Mouse (Mus musculus) liver, embryonic 16.5 days (tissue): ENCODE data around the gene Spindoc. TPM values are rescaled to one million over a fixed set of nuclear protein-coding genes. Genes with fewer than 3 reads are reported as not detected.

Source experiments
- ATAC-seq: fragments of 200-750 bp; cut with Nextera tagmentation; 2 replicates; pipeline ENCODE4 v1.8.0; 2017; ENCODE audit warnings: low read depth, mild to moderate bottlenecking, moderate number of reproducible peaks, moderate library complexity
- H3K27ac ChIP-seq: fragments of 300-500 bp; sonication (generic); 2 replicates; pipeline ENCODE4 v1.5.1; 2014; ENCODE audit warnings: mild to moderate bottlenecking, low read length
- H3K27me3 ChIP-seq: fragments of 300-500 bp; sonication (generic); 2 replicates; pipeline ENCODE4 v1.6.1; 2014; ENCODE audit warnings: low read depth, low read length, mixed read lengths; ENCODE audit not compliant: control insufficient read depth, insufficient read depth
- H3K36me3 ChIP-seq: fragments of 300-500 bp; sonication (generic); 2 replicates; pipeline ENCODE4 v1.6.1; 2014; ENCODE audit warnings: mild to moderate bottlenecking; ENCODE audit not compliant: control insufficient read depth, insufficient read depth
- H3K4me1 ChIP-seq: fragments of 300-500 bp; sonication (generic); 2 replicates; pipeline ENCODE4 v1.6.1; 2014; ENCODE audit warnings: low read depth, low read length, mixed read lengths; ENCODE audit not compliant: control insufficient read depth
- H3K4me2 ChIP-seq: fragments of 300-500 bp; sonication (generic); 2 replicates; pipeline ENCODE4 v1.6.1; 2014; ENCODE audit warnings: low read depth, low read length, mixed read lengths
- H3K4me3 ChIP-seq: fragments of 300-500 bp; sonication (generic); 2 replicates; pipeline ENCODE4 v1.5.1; 2014; ENCODE audit warnings: low read depth, mild to moderate bottlenecking, low read length
- H3K9ac ChIP-seq: fragments of 300-500 bp; sonication (generic); 2 replicates; pipeline ENCODE4 v1.6.1; 2014; ENCODE audit warnings: low read depth, low read length
- H3K9me3 ChIP-seq: fragments of 300-500 bp; sonication (generic); replicated peaks from 2 replicates; pipeline ENCODE4 v1.6.1; 2016; ENCODE audit warnings: low read length; ENCODE audit not compliant: control insufficient read depth
- WGBS: fragments of 180-500 bp; shearing (Covaris S2); extraction: QIAGEN DNeasy Blood & Tissue Kit; methylation state at CpG from one replicate; pipeline ENCODE4 v1.1.7; 2014; ENCODE audit not compliant: insufficient replicate concordance; 5-methylcytosine and 5-hydroxymethylcytosine counted together
- polyA plus RNA-seq: library from polyadenylated mRNA; unstranded; fragments of >200 nt; fragmentation: Nextera tagmentation; extraction: Ambion mirVana; gene quantifications from 2 replicates; pipeline ENCODE4 v1.2.1, GENCODE M21; 2015

The Spindoc gene
- polyA plus RNA-seq, 1 experiment from 2014 or later, result 2.8 TPM

GRCm38 (mm10) chr19:7340780-7341475 is 41.9 kb downstream of the Spindoc start:
- under 1% methylated on average over 41 of the region's 46 CpGs for WGBS
- H3K9me3 ChIP-seq, result no peaks in the 10 kb centered on the region
- H3K27ac ChIP-seq, result peak overlapping the region; percentile 96
- H3K4me1 ChIP-seq, result peaks cover 48% of the 10 kb centered on the region
- peak; percentile 68 for ATAC-seq
- H3K4me3 ChIP-seq, result peak overlapping the region; percentile 97
- H3K4me2 ChIP-seq, result peak overlapping the region; percentile 89
- no peaks in the 10 kb centered on the region for H3K27me3 ChIP-seq
- no peaks in the 10 kb centered on the region for H3K36me3 ChIP-seq
- H3K9ac ChIP-seq, result peak overlapping the region; percentile 97

- peak overlapping the region; percentile 96; the same call in 1 of the 2 replicates for H3K27ac ChIP-seq
- H3K36me3 ChIP-seq, result no peaks in the 10 kb centered on the region
- no peaks in the 10 kb centered on the region for H3K9me3 ChIP-seq
- H3K9ac ChIP-seq, result peak overlapping the region; percentile 97
- peak overlapping the region; percentile 89 for H3K4me2 ChIP-seq
- H3K4me3 ChIP-seq, result peak overlapping the region; percentile 97
- no peaks in the 10 kb centered on the region for H3K27me3 ChIP-seq
- ATAC-seq, result no peak
- under 1% methylated on average over 15 of the region's 15 CpGs for WGBS
- peaks cover 50% of the 10 kb centered on the region for H3K4me1 ChIP-seq
These were observed 42.4 kb downstream of the Spindoc start for GRCm38 (mm10) chr19:7340371-7340779.

- Histone ChIP-seq H3K4me1 (peaks cover 50% of the 10 kb centered on the region), H3K4me3 (peak overlapping the region; percentile 97), H3K27ac (0 out of 2 replicates have a peak overlapping the region, but pooled peaks have one; percentile 16)
These were observed 42.9 kb downstream of the Spindoc start for GRCm38 (mm10) chr19:7339867-7340266.

GRCm38 (mm10) chr19:7339026-7339425 is 43.8 kb downstream of the Spindoc start:
- H3K4me3 ChIP-seq, result peak overlapping the region; percentile 97
- 0 out of 2 replicates have a peak overlapping the region, but pooled peaks have one; percentile 18 for H3K9ac ChIP-seq

More at GRCm38 (mm10) chr19:7339867-7340266, 42.9 kb downstream of the Spindoc start:
- Histone ChIP-seq H3K27me3 (no peaks in the 10 kb centered on the region), H3K9me3 (no peaks in the 10 kb centered on the region), H3K9ac (peak overlapping the region; percentile 97), H3K36me3 (no peaks in the 10 kb centered on the region), H3K4me2 (peak overlapping the region; percentile 89)
- WGBS, result 41% methylated on average over 4 of the region's 4 CpGs
- no peak for ATAC-seq

GRCm38 (mm10) chr19:7337781-7338342 is 44.9 kb downstream of the Spindoc start:
- no peaks in the 10 kb centered on the region for H3K36me3 ChIP-seq
- no peak overlapping the region for H3K4me3 ChIP-seq
- H3K27ac ChIP-seq, result no peak overlapping the region
- H3K27me3 ChIP-seq, result no peaks in the 10 kb centered on the region
- H3K9ac ChIP-seq, result no peak overlapping the region
- no peaks in the 10 kb centered on the region for H3K9me3 ChIP-seq
- 68% methylated on average over 2 of the region's 2 CpGs for WGBS
- peaks cover 56% of the 10 kb centered on the region for H3K4me1 ChIP-seq
- ATAC-seq, result no peak
- no peak overlapping the region for H3K4me2 ChIP-seq

More at GRCm38 (mm10) chr19:7339026-7339425, 43.8 kb downstream of the Spindoc start:
- H3K9me3 ChIP-seq, result no peaks in the 10 kb centered on the region
- H3K4me1 ChIP-seq, result peaks cover 56% of the 10 kb centered on the region
- 33% methylated on average over 5 of the region's 5 CpGs for WGBS
- H3K4me2 ChIP-seq, result peak overlapping the region; percentile 38
- ATAC-seq, result no peak
- H3K27ac ChIP-seq, result no peak overlapping the region
- H3K36me3 ChIP-seq, result no peaks in the 10 kb centered on the region
- no peaks in the 10 kb centered on the region for H3K27me3 ChIP-seq

GRCm38 (mm10) chr19:7335656-7336055 is 47.1 kb downstream of the Spindoc start:
- WGBS, result 56% methylated on average over 4 of the region's 4 CpGs
- Histone ChIP-seq H3K27ac (no peak overlapping the region), H3K27me3 (no peaks in the 10 kb centered on the region), H3K4me2 (no peak overlapping the region), H3K4me1 (peaks cover 48% of the 10 kb centered on the region), H3K36me3 (no peaks in the 10 kb centered on the region), H3K9ac (no peak overlapping the region), H3K9me3 (no peaks in the 10 kb centered on the region), H3K4me3 (no peak overlapping the region)
- no peak for ATAC-seq

GRCm38 (mm10) chr19:7334049-7334448 is 48.7 kb downstream of the Spindoc start:
- Histone ChIP-seq H3K36me3 (no peaks in the 10 kb centered on the region), H3K4me3 (no peak overlapping the region), H3K4me1 (peaks cover 33% of the 10 kb centered on the region), H3K27ac (no peak overlapping the region), H3K27me3 (no peaks in the 10 kb centered on the region), H3K9me3 (no peaks in the 10 kb centered on the region), H3K4me2 (no peak overlapping the region), H3K9ac (no peak overlapping the region)
- peak; percentile 50; the same call in 1 of the 2 replicates for ATAC-seq
- WGBS, result 66% methylated on average over 2 of the region's 2 CpGs

GRCm38 (mm10) chr19:7321391-7321790 is 61.4 kb downstream of the Spindoc start:
- no peak for ATAC-seq
- WGBS, result 69% methylated on average over 3 of the region's 3 CpGs
- H3K4me2 ChIP-seq, result no peak overlapping the region

GRCm38 (mm10) chr19:7320181-7320580 is 62.6 kb downstream of the Spindoc start:
- no peaks in the 10 kb centered on the region for H3K27me3 ChIP-seq
- H3K4me2 ChIP-seq, result no peak overlapping the region
- no peaks in the 10 kb centered on the region for H3K36me3 ChIP-seq
- peaks cover 15% of the 10 kb centered on the region for H3K4me1 ChIP-seq
- no peaks in the 10 kb centered on the region for H3K9me3 ChIP-seq
- no peak overlapping the region for H3K4me3 ChIP-seq
- WGBS, result 58% methylated on average over 2 of the region's 2 CpGs
- no peak overlapping the region for H3K27ac ChIP-seq
- ATAC-seq, result 0 out of 2 replicates have a peak, but pooled peaks have one; percentile 19
- no peak overlapping the region for H3K9ac ChIP-seq

More at GRCm38 (mm10) chr19:7321391-7321790, 61.4 kb downstream of the Spindoc start:
- no peak overlapping the region for H3K9ac ChIP-seq
- no peaks in the 10 kb centered on the region for H3K36me3 ChIP-seq
- H3K27me3 ChIP-seq, result no peaks in the 10 kb centered on the region
- H3K27ac ChIP-seq, result no peak overlapping the region
- no peak overlapping the region for H3K4me3 ChIP-seq
- H3K4me1 ChIP-seq, result peaks cover 5% of the 10 kb centered on the region
- no peaks in the 10 kb centered on the region for H3K9me3 ChIP-seq
